Mouse (Mus musculus): ENCODE data around the gene Them5. TPM values are rescaled to one million over a fixed set of nuclear protein-coding genes. Genes with fewer than 3 reads are reported as not detected.

Gene Them5
- total RNA-seq, 2 experiments from 2014 or later: not detected

Other genes with a start within 250 kb of the Them5 start
- not detected for gene Gm10696, start 163.9 kb upstream of the Them5 start, total RNA-seq (2021)
- gene Gm5286, start 145.4 kb upstream of the Them5 start, total RNA-seq (2021): not detected
- gene Gm4778, start 78.1 kb upstream of the Them5 start, total RNA-seq (2021): not detected
- gene Them4, start 32.0 kb upstream of the Them5 start, total RNA-seq (2021): 10 to 100 TPM; 13.5 to 14.2 TPM
- under 1 TPM in 1 of 2 experiments, not detected in 1; 0.20 TPM for gene C2cd4d, start 20.3 kb downstream of the Them5 start, total RNA-seq (2021)
- 10 to 100 TPM; 27.2 to 29.9 TPM for gene Rorc, start 30.7 kb downstream of the Them5 start, total RNA-seq (2021)
- under 1 TPM; 0.07 to 0.10 TPM for gene Lingo4, start 56.4 kb downstream of the Them5 start, total RNA-seq (2021)
- 1 to 10 TPM; 6.2 to 6.3 TPM for gene Tdrkh, start 71.2 kb downstream of the Them5 start, total RNA-seq (2021)
- gene Mrpl9, start 101.2 kb downstream of the Them5 start, total RNA-seq (2021): 10 to 100 TPM; 66.1 to 66.4 TPM
- not detected for gene Oaz3, start 101.8 kb downstream of the Them5 start, total RNA-seq (2021)
- not detected for gene Celf3, start 136.2 kb downstream of the Them5 start, total RNA-seq (2021)
- under 1 TPM; 0.89 to 0.99 TPM for gene Riiad1, start 138.2 kb downstream of the Them5 start, total RNA-seq (2021)
- gene Snx27, start 240.6 kb downstream of the Them5 start, total RNA-seq (2021): 10 to 100 TPM; 26.8 to 32.7 TPM

Data from heart, postnatal 10 days (tissue).